Mouse (Mus musculus) myocyte (in vitro differentiated cells): ENCODE data around the gene Polr1a.

Experiments
- CEBPB ChIP-seq: IDR thresholded peaks from 2 replicates; pipeline ENCODE4 v1.6.1; 2011; ENCODE audit warnings: mild to moderate bottlenecking, moderate library complexity; ENCODE audit not compliant: poor library complexity, insufficient read depth, severe bottlenecking
- E2F4 ChIP-seq: IDR thresholded peaks from one replicate; pipeline ENCODE4 v1.6.1; 2011; ENCODE audit warnings: mild to moderate bottlenecking, control low read depth, moderate library complexity; ENCODE audit not compliant: insufficient read depth
- MAX ChIP-seq: IDR thresholded peaks from one replicate; pipeline ENCODE4 v1.6.1; 2011; ENCODE audit warnings: low read depth, mild to moderate bottlenecking, control low read depth
- MYOD1 ChIP-seq, 3 experiments: IDR thresholded peaks; one replicate each; pipeline ENCODE4 v1.6.1; 2011; ENCODE audit warnings: control low read depth in 2 of 3, low read depth in 2 of 3, mild to moderate bottlenecking in 2 of 3, moderate library complexity in 1 of 3; ENCODE audit not compliant: insufficient read length in 2 of 3, control insufficient read depth in 1 of 3
- MYOG ChIP-seq, 3 experiments: IDR thresholded peaks; one replicate each; pipeline ENCODE4 v1.6.1; 2011; ENCODE audit warnings: control low read depth in 2 of 3, low read depth in 2 of 3, mild to moderate bottlenecking in 2 of 3; ENCODE audit not compliant: insufficient read length in 2 of 3, control insufficient read depth in 1 of 3, insufficient read depth in 1 of 3
- POLR2A ChIP-seq: IDR thresholded peaks from one replicate; pipeline ENCODE4 v1.6.1; 2011; ENCODE audit warnings: low read depth, mild to moderate bottlenecking, control low read depth, moderate library complexity; ENCODE audit not compliant: insufficient read length
- POLR2AphosphoS2 ChIP-seq: IDR thresholded peaks from one replicate; pipeline ENCODE4 v1.6.1; 2011; ENCODE audit warnings: low read depth, control low read depth; ENCODE audit not compliant: insufficient read length
- REST ChIP-seq: IDR thresholded peaks from one replicate; pipeline ENCODE4 v1.6.1; 2011; ENCODE audit warnings: mild to moderate bottlenecking, control low read depth, moderate library complexity; ENCODE audit not compliant: insufficient read depth, insufficient read length
- SRF ChIP-seq: IDR thresholded peaks from one replicate; pipeline ENCODE4 v1.6.1; 2011; ENCODE audit warnings: low read depth; ENCODE audit not compliant: control insufficient read depth, insufficient read length
- TCF12 ChIP-seq: IDR thresholded peaks from one replicate; pipeline ENCODE4 v1.6.1; 2011; ENCODE audit warnings: mild to moderate bottlenecking, control low read depth; ENCODE audit not compliant: poor library complexity, insufficient read depth, severe bottlenecking
- TCF3 ChIP-seq: IDR thresholded peaks from one replicate; pipeline ENCODE4 v1.6.1; 2011; ENCODE audit warnings: low read depth, control low read depth; ENCODE audit not compliant: insufficient read length
- USF1 ChIP-seq: IDR thresholded peaks from one replicate; pipeline ENCODE4 v1.6.1; 2011; ENCODE audit warnings: low read depth, mild to moderate bottlenecking, control low read depth, moderate library complexity

- TF ChIP-seq REST (no peak), TCF12 (no peak), POLR2A (no peak), USF1 (no peak), MYOD1 (IDR thresholded peaks at IDR 0.05; ENCODE audit: control insufficient read depth in 1 of 3, insufficient read length in 2 of 3, low read depth in 2 of 3) (no peak), MYOG (IDR thresholded peaks at IDR 0.05; ENCODE audit: control insufficient read depth in 1 of 3, insufficient read depth in 1 of 3, insufficient read length in 2 of 3, low read depth in 2 of 3) (no peak), CEBPB (no peak), TCF3 (no peak), POLR2AphosphoS2 (no peak), E2F4 (no peak), SRF (no peak), MAX (no peak)
Measured at GRCm38 (mm10) chr6:71945101-71945500, 36.2 kb downstream of the Polr1a start.
